Mouse (Mus musculus) right cerebral cortex, adult 18-20 months (tissue): ENCODE measurements around the gene Tmem120a.
A peak's percentile ranks its signal among the peaks of the same experiment; 100 is the strongest.

Experiments used
- DNase-seq: peaks from one replicate; pipeline ENCODE4 v3.0.0; 2022; ENCODE audit warnings: mixed read lengths

Gene Tmem120a

GRCm38 (mm10) chr5:135743741-135744609 lies at the start of gene Tmem120a:
Gene Tmem120a (minus strand): TSS chr5:135744448.
- DNase-seq, result peak; percentile 95

DNA sequence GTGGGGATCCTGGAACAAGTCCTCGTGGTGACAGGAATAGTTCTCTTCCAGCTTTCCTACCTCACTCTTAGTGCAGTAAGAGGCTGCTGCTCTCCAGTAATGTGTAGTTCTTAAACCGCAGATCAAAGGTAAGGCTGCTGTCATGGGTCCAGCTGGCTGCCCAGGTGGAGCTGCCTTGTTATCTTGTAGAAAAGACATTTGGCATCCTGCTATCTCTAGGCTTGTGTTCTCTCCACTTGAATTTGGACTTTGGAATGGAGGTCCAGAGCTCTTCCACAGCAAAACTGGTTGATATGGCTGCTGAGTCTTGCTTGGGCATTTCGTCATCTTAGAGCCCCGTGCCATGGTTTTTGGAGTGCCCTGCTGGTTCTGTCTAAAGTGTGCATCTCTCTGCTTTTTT lies 38.7 kb upstream of the Tmem120a start:
- DNase-seq, result no peak

DNA sequence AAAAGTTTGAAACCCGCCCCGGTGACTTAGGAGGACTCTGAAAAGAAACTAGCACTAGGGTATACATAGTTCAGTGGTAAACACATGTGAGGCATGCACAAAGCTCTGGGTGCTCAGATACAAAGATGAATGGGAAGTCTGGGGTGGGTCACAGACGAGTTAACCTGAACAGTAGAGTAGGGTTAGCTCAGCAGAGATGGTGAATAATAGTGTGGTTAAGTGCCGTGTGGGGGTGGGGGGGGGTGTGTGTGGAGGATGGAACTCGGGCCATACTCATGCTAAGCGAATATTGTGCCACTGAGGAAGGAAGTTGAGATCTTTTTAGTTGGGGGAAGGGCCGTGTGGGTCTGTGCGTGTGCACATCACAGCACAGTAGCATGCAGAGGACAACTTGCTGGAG lies 36.1 kb upstream of the Tmem120a start:
- DNase-seq, result no peak

GRCm38 (mm10) chr5:135778471-135779445 lies 34.5 kb upstream of the Tmem120a start, which contains the start of gene Mdh2:
Gene Mdh2 (plus strand): TSS chr5:135778480.
- DNase-seq, result peak; percentile 100

DNA sequence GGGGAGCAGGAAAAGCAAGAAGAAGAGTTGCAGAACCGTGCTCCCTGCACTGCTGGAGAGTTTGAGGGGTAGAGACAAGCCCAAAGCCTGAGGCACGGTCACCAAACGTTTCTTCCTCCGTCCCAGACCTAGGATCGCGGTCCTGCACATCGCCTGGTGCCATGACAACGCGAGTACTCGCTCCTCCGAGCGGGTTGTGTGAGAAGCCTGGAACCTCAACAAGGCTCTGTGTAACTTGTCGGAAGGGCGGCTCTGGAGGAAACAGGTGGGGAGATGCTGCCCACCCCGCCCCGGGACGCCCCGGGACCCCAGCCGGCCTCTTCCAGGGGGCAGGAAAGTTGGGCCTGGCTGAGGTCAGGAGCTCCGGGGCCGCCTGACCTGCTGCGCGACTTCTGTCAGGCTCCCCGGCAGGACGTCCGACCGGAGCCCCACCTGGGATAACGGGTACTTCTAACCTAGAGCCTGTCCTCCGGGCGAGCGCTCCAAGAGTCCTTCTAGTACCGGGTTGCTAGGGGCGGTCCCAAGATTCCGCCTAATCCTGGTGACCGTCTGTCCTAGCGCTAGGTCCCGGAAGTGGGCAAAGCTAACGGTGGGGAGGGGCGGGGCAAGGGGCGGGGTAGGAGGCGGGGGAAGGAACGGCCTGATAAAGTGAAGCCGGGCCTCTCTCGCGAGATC lies 33.7 kb upstream of the Tmem120a start, which contains the start of gene Styxl1:
Styxl1 (minus strand) TSS at position 590 of the 675 bp plus-strand sequence.
- DNase-seq, result no peak

DNA sequence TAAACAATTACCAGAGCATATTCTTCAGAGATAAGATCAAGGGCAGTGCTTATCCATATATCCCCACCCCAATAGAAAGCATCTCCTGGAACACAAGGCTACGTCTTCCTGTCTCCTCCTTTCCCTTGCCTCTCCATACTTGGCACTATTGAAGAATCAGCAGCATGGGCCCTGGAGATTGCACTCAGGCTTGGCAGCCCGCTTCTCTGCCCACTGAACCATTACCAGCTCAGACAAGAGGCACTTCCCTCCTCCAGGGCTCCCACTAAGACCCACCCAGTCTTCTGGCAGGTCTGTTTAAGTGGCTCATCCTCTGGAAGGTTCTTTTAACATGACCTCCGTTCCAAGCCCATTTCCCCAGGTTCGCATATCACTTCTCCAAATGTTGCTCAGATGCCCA lies 32.3 kb upstream of the Tmem120a start:
- no peak for DNase-seq

DNA sequence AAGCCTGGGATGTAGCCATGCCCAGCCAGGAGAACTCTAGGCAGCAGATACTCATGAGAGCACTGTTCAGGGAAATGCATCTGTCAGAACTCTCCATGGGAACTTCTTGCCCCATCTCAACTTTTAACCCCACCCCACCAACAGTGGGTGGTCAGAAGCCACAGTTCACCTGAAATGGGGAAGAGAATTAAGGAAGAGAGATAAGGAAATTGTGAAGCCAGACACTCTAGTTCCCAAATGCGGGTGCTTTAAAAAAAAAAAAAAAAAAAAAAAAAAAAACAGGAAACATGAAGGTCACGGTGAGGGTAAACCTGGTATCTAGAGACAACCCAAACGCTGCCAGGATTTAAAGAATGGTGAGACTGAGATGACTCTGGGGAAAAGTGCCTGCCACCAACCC lies 28.3 kb upstream of the Tmem120a start:
- DNase-seq, result no peak

- no peak for DNase-seq
Measured at GRCm38 (mm10) chr5:135764971-135765370, 20.7 kb upstream of the Tmem120a start.

DNA sequence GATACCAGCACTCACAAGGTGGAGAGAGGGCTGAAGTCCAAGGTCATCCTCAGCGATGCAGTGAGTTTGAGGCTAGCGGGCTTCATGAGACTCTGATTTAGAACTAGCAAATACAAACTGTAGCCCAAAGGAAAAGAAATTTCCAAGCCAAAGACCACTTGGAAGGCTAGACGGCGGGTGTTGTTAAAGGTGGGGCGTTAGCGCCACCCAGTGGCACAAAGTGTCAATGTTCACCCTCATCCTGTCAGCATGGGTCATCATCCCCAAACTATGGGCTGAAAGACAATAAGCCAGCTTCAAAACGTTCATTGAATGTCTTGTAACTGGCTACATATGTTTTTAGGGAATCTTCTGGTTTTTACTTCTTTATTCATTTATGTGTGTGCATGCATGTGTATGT lies 19.3 kb upstream of the Tmem120a start:
- DNase-seq, result peak; percentile 49

- no peak for DNase-seq
Measured at GRCm38 (mm10) chr5:135761881-135762280, 17.6 kb upstream of the Tmem120a start.

GRCm38 (mm10) chr5:135751595-135751994 lies 7.3 kb upstream of the Tmem120a start:
- no peak for DNase-seq

- no peak for DNase-seq
Measured at GRCm38 (mm10) chr5:135751041-135751440, 6.8 kb upstream of the Tmem120a start.

- DNase-seq, result no peak
Measured at GRCm38 (mm10) chr5:135744742-135745141, 494 bp upstream of the Tmem120a start.

DNA sequence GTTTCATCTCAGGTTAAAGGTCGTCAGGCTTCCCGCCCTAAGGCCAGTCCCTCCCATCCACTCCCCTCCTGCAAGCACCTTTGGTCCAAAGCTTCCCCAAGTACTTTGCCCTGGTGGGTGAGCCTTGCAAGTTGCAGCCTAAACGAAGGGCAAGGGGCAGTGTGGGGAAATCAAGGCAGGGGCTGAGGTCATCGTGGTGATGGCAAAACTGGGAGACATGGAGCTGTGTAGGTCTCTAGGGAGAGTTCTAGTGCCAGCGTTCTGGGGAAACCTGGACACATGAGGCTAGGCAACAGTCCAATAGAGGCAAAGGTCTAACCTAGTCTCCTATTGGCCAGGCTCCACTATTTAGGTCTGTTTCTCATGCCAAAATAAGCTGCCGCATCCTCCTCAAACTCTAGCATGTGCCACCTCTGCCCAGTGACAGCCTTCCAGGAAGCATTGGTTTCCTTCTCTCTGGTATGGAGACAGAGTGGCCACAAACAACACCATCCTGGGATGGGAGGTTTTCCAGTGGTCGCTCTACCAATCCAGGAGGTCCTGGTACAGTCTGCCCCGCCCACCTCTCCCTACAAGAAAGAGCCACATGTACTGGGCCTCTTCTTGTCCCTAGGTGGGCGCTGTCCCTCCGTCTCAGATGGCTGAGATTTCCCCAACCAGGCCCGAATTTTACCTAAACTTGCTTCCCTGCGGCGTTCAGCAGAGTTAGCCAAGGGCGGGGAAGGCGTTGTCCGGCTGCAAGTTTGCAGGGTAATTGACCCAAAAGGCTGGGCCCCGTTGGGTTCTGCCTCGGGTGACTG lies 1.1 kb downstream of the Tmem120a start:
- no peak for DNase-seq

DNA sequence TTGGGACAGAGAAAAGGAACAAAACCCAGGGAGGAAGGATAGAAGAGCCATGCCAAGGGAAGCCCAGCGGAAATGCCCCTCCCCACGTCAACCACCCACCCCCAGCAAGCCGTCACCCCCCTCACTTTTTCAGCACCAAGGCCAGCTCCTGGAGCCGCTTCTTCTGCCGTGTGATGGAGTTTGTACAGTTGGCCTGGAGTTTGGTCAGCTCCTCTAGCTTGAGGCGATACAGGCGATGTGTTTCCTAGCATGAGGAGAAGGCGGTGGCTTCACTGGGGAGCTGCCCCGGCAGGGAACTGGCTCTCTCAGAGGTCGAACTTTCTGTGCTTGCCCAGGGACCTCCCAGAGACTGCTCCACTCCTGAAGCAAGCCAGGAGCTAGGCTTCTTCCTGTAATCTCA lies 2.1 kb downstream of the Tmem120a start:
- DNase-seq, result no peak

DNA sequence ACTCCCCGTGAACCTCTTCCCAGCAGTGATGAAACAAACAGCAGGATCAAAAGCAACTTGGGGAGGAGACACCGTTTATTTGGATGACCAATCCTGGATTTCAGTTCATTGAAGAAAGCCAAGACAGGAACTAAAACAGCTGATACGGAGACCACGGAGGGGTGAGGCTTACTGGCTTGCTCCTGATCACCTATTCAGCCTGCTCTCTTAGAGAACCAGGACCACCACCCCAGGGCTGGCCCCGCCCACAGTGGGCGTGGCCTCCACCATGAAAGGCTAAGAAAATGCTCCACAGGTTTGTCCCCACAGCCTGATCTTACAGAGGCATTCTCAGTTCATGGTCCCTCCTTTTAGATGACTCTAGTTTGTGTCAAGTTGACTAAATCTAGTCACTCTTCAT lies 6.0 kb downstream of the Tmem120a start:
- no peak for DNase-seq

DNA sequence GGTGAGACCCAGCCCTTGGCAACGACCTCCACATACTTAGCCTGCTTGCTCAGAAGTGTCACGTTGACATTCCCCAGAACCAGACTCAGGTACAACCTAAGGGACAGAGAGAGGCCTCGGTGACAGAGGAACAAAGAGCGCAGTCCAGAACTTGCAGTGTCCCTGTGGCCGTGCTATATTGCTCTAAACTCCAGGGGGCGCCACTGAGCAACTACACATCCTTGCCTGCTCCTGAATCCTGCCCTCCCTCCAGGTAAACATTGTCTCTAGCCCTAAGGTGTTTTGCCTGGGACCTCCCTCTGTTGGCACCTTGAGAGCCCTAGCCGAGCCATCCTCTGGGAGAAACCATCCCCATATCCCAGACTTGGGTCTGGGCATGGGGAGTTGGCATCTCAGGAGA lies 7.1 kb downstream of the Tmem120a start:
- DNase-seq, result no peak

DNA sequence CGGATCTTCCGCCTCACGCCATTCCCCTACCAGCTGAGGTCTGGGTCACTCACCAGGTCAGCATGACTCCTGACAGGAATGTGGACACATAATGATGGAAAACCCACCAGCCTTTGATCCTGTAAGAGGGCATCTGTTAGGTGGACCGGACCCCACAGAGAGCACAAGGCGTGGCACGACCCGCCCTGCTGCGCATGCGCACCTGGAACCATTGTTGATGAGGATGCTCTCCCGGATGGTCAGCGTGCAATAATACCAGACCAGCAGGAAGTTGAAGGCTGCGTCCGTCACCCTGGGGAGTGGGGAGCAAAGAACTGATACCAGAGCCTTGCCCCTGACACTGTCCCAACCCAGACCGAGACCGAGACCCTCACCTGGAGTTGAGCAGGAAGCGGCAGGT lies 7.7 kb downstream of the Tmem120a start:
- no peak for DNase-seq

DNA sequence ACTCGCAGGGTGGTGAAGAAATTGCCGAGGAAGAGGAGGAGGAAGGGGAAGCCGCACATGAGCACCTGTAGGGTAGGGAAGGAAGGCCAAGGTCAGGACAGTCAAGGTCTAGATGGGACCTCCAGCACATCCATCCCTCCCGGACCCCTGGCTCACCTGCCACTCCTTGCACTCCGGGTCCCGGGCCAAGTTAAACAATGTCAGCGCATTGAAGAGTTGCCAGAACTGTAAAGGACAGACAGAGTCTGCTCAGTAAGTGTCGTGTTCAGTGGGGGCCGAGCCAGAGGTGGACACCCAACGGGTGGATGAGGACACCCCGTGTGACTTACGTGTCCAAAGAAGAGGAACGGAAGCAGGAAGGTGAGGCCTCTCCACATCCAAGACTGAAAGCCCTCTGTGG lies 8.5 kb downstream of the Tmem120a start:
- no peak for DNase-seq

DNA sequence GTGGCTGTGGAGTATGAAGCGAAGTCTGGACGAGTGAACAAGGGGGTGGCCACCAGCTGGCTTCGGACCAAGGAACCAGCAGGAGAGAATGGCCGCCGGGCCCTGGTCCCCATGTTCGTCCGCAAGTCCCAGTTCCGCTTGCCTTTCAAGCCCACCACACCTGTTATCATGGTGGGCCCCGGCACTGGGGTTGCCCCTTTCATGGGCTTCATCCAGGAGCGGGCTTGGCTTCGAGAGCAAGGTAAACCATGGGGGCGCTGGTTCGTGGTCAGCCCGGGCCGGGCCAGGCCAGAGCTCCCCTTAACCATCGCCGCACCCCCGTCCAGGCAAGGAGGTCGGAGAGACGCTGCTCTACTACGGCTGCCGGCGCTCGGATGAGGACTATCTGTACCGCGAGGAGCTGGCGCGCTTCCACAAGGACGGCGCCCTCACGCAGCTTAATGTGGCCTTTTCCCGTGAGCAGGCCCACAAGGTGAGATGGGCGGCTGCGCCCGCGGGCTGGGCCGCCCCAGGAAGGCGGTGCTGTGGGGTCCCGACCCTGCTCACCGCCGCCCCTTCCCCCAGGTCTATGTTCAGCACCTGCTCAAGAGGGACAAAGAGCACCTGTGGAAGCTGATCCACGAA lies 10.1 kb downstream of the Tmem120a start:
- DNase-seq, result no peak

- DNase-seq, result no peak
Measured at GRCm38 (mm10) chr5:135733071-135733470, 11.2 kb downstream of the Tmem120a start.

DNA sequence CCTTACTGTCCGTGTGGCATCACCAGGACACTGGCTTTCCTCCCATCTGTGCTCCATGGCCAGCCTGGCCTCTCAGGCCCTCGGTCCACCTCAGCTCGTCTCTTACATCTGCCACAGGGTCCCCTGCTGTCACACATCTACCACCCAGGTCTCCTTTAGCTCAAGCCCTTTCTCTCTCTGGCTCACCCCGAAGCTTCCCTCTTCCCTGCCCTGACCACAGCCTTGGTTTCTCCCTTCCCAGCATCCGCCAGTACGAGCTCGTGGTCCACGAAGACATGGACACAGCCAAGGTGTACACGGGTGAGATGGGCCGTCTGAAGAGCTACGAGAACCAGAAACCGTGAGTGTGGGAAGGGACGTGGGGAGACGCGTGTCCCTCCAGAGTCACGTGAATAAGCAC lies 12.9 kb downstream of the Tmem120a start:
- DNase-seq, result no peak
